Mouse (Mus musculus): ENCODE results near the gene Gm4567. TPM values are rescaled to one million over a fixed set of nuclear protein-coding genes. Genes with fewer than 3 reads are reported as not detected.
"Not testable (repeated sequence)": the region's sequence is repeated elsewhere in the genome, so short reads cannot be mapped to it uniquely, and the experiment has no call there.

Gm4567 gene
- polyA plus RNA-seq (2015; fragmentation: Nextera tagmentation; extraction: Ambion mirVana) = not detected in 2 replicates

GRCm38 (mm10) chr7:22719610-22720009 is at the start of gene Gm4567:
Gene Gm4567, minus strand, starts transcription at chr7:22719710.
- not testable (repeated sequence) for ATAC-seq (ENCODE audit: low read depth); H3K27me3 ChIP-seq; H3K4me3 ChIP-seq; H3K9ac ChIP-seq; H3K4me1 ChIP-seq (replicated peaks); H3K36me3 ChIP-seq; H3K27ac ChIP-seq (replicated peaks); H3K4me2 ChIP-seq; H3K9me3 ChIP-seq
- no CpG with 5 or more reads among the region's 1 CpGs for WGBS

GRCm38 (mm10) chr7:22761397-22761796 is 41.9 kb upstream of the Gm4567 start, which contains the start of gene Vmn1r157:
Gene Vmn1r157, plus strand, starts transcription at chr7:22761697.
- WGBS = 28% methylated on average over 2 of the region's 3 CpGs
- H3K27me3 ChIP-seq; H3K4me3 ChIP-seq; H3K4me2 ChIP-seq; H3K4me1 ChIP-seq (replicated peaks); H3K27ac ChIP-seq (replicated peaks); H3K36me3 ChIP-seq; H3K9ac ChIP-seq; ATAC-seq (ENCODE audit: low read depth); H3K9me3 ChIP-seq: not testable (repeated sequence)

GRCm38 (mm10) chr7:22692217-22692616 is 27.3 kb downstream of the Gm4567 start, which contains the start of gene Gm8693:
Gene Gm8693, minus strand, starts transcription at chr7:22692317.
- no CpG with 5 or more reads among the region's 2 CpGs for WGBS
- ATAC-seq (ENCODE audit: low read depth); H3K9me3 ChIP-seq: not testable (repeated sequence)

More at GRCm38 (mm10) chr7:22692217-22692616, 27.3 kb downstream of the Gm4567 start, which contains the start of gene Gm8693:
- not testable (repeated sequence) for H3K4me3 ChIP-seq; H3K4me1 ChIP-seq (replicated peaks); H3K27ac ChIP-seq (replicated peaks); H3K27me3 ChIP-seq; H3K4me2 ChIP-seq; H3K36me3 ChIP-seq; H3K9ac ChIP-seq

Other genes with a start within 250 kb of the Gm4567 start
- gene Vmn1r151, start 220.0 kb downstream of the Gm4567 start, polyA plus RNA-seq (2015; fragmentation: Nextera tagmentation; extraction: Ambion mirVana) = not detected in 2 replicates
- not detected in 2 replicates for gene Vmn1r152, start 196.7 kb downstream of the Gm4567 start, polyA plus RNA-seq (2015; fragmentation: Nextera tagmentation; extraction: Ambion mirVana)
- not detected in 2 replicates for gene Gm8677, start 184.8 kb downstream of the Gm4567 start, polyA plus RNA-seq (2015; fragmentation: Nextera tagmentation; extraction: Ambion mirVana)
- gene Gm4201, start 154.4 kb downstream of the Gm4567 start, polyA plus RNA-seq (2015; fragmentation: Nextera tagmentation; extraction: Ambion mirVana) = not detected in 2 replicates
- not detected in 2 replicates for gene Gm4565, start 131.6 kb downstream of the Gm4567 start, polyA plus RNA-seq (2015; fragmentation: Nextera tagmentation; extraction: Ambion mirVana)
- not detected in 2 replicates for gene Vmn1r155, start 61.7 kb downstream of the Gm4567 start, polyA plus RNA-seq (2015; fragmentation: Nextera tagmentation; extraction: Ambion mirVana)
- gene Gm8693, start 27.4 kb downstream of the Gm4567 start, polyA plus RNA-seq (2015; fragmentation: Nextera tagmentation; extraction: Ambion mirVana) = not detected in 2 replicates
- gene Vmn1r157, start 42.0 kb upstream of the Gm4567 start, polyA plus RNA-seq (2015; fragmentation: Nextera tagmentation; extraction: Ambion mirVana) = not detected in 2 replicates
- not detected in 2 replicates for gene Vmn1r158, start 71.1 kb upstream of the Gm4567 start, polyA plus RNA-seq (2015; fragmentation: Nextera tagmentation; extraction: Ambion mirVana)
- not detected in 2 replicates for gene Vmn1r159, start 123.9 kb upstream of the Gm4567 start, polyA plus RNA-seq (2015; fragmentation: Nextera tagmentation; extraction: Ambion mirVana)
- not detected in 2 replicates for gene Vmn1r160, start 151.5 kb upstream of the Gm4567 start, polyA plus RNA-seq (2015; fragmentation: Nextera tagmentation; extraction: Ambion mirVana)

Measured in neural tube, embryonic 13.5 days (tissue).